In the genomic region with DNA sequence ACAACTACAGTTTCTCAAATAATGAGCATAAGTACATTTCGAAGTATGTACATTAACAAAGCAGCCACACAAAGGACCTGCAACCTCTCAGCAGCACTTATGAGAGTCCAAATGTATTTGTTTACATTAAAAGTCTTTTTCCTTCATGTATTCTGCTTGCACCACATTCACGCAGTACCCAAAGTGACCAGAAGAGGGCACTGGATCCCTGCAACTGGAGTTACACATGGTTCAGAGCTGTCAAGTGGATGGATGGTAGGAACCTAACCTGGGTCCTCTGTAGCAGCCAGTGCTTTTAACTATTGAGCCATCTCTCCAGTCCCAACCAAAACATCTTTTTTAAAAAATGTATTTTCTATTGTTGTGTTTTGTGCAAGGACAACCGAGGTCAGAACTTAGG, we compare ENCODE assay signal across 9 mouse cellular contexts. TPM values are rescaled to one million over a fixed set of nuclear protein-coding genes. Genes with fewer than 3 reads are reported as not detected.
A peak's percentile ranks its signal among the peaks of the same experiment; 100 is the strongest.
DNase-seq lines count a peak whose midpoint lies in the region; ATAC-seq and TF ChIP-seq lines count a peak whose summit lies in the region.
"Had no signal": no experiment of that assay in that cellular context is flagged by ENCODE, and none has a peak within 500 bp of the region (broad histone marks: within the 10 kb centered on the region; RNA-seq: fewer than 3 reads in every experiment).

No protein-coding gene starts in this region.

- H3K27me3 ChIP-seq in kidney, embryonic 16.5 days (ENCODE audit: insufficient read depth, low read length), result no peaks in the 10 kb centered on the region
- H3K27me3 ChIP-seq in MEL (ENCODE audit: control insufficient read depth in 1 of 2, insufficient read depth in 2 of 2, low read length in 2 of 2), result no peaks in the 10 kb centered on the region
- no peaks in the 10 kb centered on the region for H3K27me3 ChIP-seq in limb, embryonic 14.5 days (ENCODE audit: control insufficient read depth, insufficient read depth, low read length)

- no peak overlapping the region for H3K4me2 ChIP-seq in kidney, embryonic 16.5 days (replicated peaks; ENCODE audit: low read depth, low read length)
- H3K4me2 ChIP-seq in limb, embryonic 14.5 days (replicated peaks; ENCODE audit: low read depth, low read length, severe bottlenecking), result no peak overlapping the region

- no peak for ATAC-seq in kidney, embryonic 16.5 days (ENCODE audit: low FRiP score, low TSS enrichment)
- ATAC-seq in limb, embryonic 14.5 days (ENCODE audit: low FRiP score, low read depth), result no peak

- 66% methylated on average over 3 of the region's 3 CpGs for WGBS in kidney, embryonic 16.5 days
- 69% methylated on average over 3 of the region's 3 CpGs for WGBS in limb, embryonic 14.5 days

- TF ChIP-seq POLR2A in MEL (IDR thresholded peaks at IDR 0.05; ENCODE audit: control insufficient read depth in 1 of 2, insufficient read depth in 1 of 2, low read depth in 1 of 2, low read length in 2 of 2, poor library complexity in 1 of 2), result no peak
- no peak for TF ChIP-seq POLR2A in limb, embryonic 14.5 days (IDR thresholded peaks at IDR 0.05; ENCODE audit: borderline replicate concordance, extremely low read depth, insufficient read depth, insufficient read length)

- no peaks in the 10 kb centered on the region for H3K4me1 ChIP-seq in kidney, embryonic 16.5 days (ENCODE audit: insufficient read depth, low read length)
- no peaks in the 10 kb centered on the region for H3K4me1 ChIP-seq in MEL (ENCODE audit: control insufficient read depth in 1 of 2, insufficient read depth in 2 of 2, low read length in 2 of 2)
- H3K4me1 ChIP-seq in limb, embryonic 14.5 days (ENCODE audit: control insufficient read depth, insufficient read depth, low read length), result no peaks in the 10 kb centered on the region

- no peak overlapping the region for H3K27ac ChIP-seq in kidney, embryonic 16.5 days (ENCODE audit: low read length)
- no peak overlapping the region for H3K27ac ChIP-seq in MEL (ENCODE audit: control insufficient read depth, low read depth, low read length)
- no peak overlapping the region for H3K27ac ChIP-seq in limb, embryonic 14.5 days (replicated peaks; ENCODE audit: low read depth, low read length)
- H3K27ac ChIP-seq: macrophage had no signal

- TF ChIP-seq CTCF in MEL (IDR thresholded peaks at IDR 0.05 in 2 of 3, conservative IDR thresholded peaks at IDR 0.05 in 1 of 3; ENCODE audit: control insufficient read depth in 1 of 3, insufficient read depth in 1 of 3, low read depth in 2 of 3, low read length in 3 of 3, poor library complexity in 1 of 3, severe bottlenecking in 1 of 3), result peak; percentile 80 to 98 (median 81)

- TF ChIP-seq RAD21 in MEL (IDR thresholded peaks at IDR 0.05; ENCODE audit: low read depth, low read length), result peak; percentile 69

- peak; percentile 21 for DNase-seq in kidney, adult 11 months
- peak; percentile 83 for DNase-seq in MEL (ENCODE audit: low read depth, low spot score)
- peak; percentile 52 for DNase-seq in c-Kit-positive CD71-positive TER-119-negative erythroid progenitor cells, embryonic 14.5 days (ENCODE audit: low read depth)
- DNase-seq in gastrocnemius, postnatal 14 days, result peak; percentile 24
- peak; percentile 8 for DNase-seq in limb, embryonic 14.5 days (ENCODE audit: low spot score)
- peak; percentile 43 for DNase-seq in ovary, postnatal 14 days (ENCODE audit: low spot score)
- DNase-seq in thymus, postnatal 25 days, result peak; percentile 77

- no peak for TF ChIP-seq EP300 in MEL (IDR thresholded peaks at IDR 0.05; ENCODE audit: low read depth in 1 of 2, low read length in 2 of 2)

- no peaks in the 10 kb centered on the region for H3K79me2 ChIP-seq in MEL (ENCODE audit: control insufficient read depth, insufficient read depth, low read length, poor library complexity)

- intact Hi-C loops in gastrocnemius, postnatal 14 days (cut with DNase I; ENCODE audit: low total_unique reads), result no loop called here

- peaks cover 11% of the 10 kb centered on the region for H3K9me3 ChIP-seq in kidney, embryonic 16.5 days (ENCODE audit: low read length)
- no peaks in the 10 kb centered on the region for H3K9me3 ChIP-seq in MEL (replicated peaks; ENCODE audit: insufficient read depth, low read length)
- no peaks in the 10 kb centered on the region for H3K9me3 ChIP-seq in limb, embryonic 14.5 days (ENCODE audit: control insufficient read depth, low read length)

- peaks cover 88% of the 10 kb centered on the region for H3K36me3 ChIP-seq in kidney, embryonic 16.5 days (ENCODE audit: insufficient read depth, low read length)
- H3K36me3 ChIP-seq in MEL (ENCODE audit: control insufficient read depth in 1 of 2, insufficient read depth in 2 of 2, low read length in 2 of 2), result peaks cover 0 to 33% of the 10 kb centered on the region in 2 experiments; a peak in 2 of 4 replicates
- H3K36me3 ChIP-seq in limb, embryonic 14.5 days (ENCODE audit: control insufficient read depth, insufficient read depth, low read length), result peaks cover 96% of the 10 kb centered on the region

- H3K9ac ChIP-seq in kidney, embryonic 16.5 days (replicated peaks; ENCODE audit: low read length), result no peak overlapping the region
- H3K9ac ChIP-seq in MEL (ENCODE audit: control insufficient read depth, low read depth, low read length, poor library complexity, severe bottlenecking), result no peak overlapping the region
- H3K9ac ChIP-seq in limb, embryonic 14.5 days (ENCODE audit: low read depth, low read length, severe bottlenecking), result no peak overlapping the region

- H3K4me3 ChIP-seq in kidney, embryonic 16.5 days (ENCODE audit: low read length), result no peak overlapping the region
- no peak overlapping the region for H3K4me3 ChIP-seq in MEL (ENCODE audit: control insufficient read depth in 1 of 2, insufficient read depth in 1 of 2, low read depth in 2 of 2, low read length in 2 of 2)
- H3K4me3 ChIP-seq in limb, embryonic 14.5 days (replicated peaks; ENCODE audit: low read length), result no peak overlapping the region

TF ChIP-seq in MEL, 35 proteins besides CTCF, POLR2A, EP300 and RAD21 (continues in another document):
- TF ChIP-seq ZKSCAN1 (IDR thresholded peaks at IDR 0.05; ENCODE audit: low read depth, low read length), result no peak
- TF ChIP-seq MEF2A (IDR thresholded peaks at IDR 0.05; ENCODE audit: extremely low read depth, insufficient replicate concordance, low read depth, low read length, poor library complexity, severe bottlenecking), result no peak
- TF ChIP-seq USF1 (IDR thresholded peaks at IDR 0.05; ENCODE audit: low read depth, low read length), result no peak
- TF ChIP-seq UBTF (IDR thresholded peaks at IDR 0.05; ENCODE audit: borderline replicate concordance, insufficient read depth, low read depth, low read length), result no peak
- TF ChIP-seq POLR2AphosphoS5 (IDR thresholded peaks at IDR 0.05; ENCODE audit: borderline replicate concordance, low read depth, low read length), result no peak
- no peak for TF ChIP-seq POLR2AphosphoS2 (IDR thresholded peaks at IDR 0.05; ENCODE audit: low read length)
- TF ChIP-seq TAL1 (IDR thresholded peaks at IDR 0.05; ENCODE audit: low read length), result no peak
- no peak for TF ChIP-seq BHLHE40 (IDR thresholded peaks at IDR 0.05; ENCODE audit: borderline replicate concordance, low read depth, low read length)
- TF ChIP-seq RCOR1 (IDR thresholded peaks at IDR 0.05; ENCODE audit: low read depth, low read length), result no peak
- TF ChIP-seq NRF1 (IDR thresholded peaks at IDR 0.05; ENCODE audit: insufficient read depth, low read depth, low read length, poor library complexity, severe bottlenecking), result no peak
- no peak for TF ChIP-seq CHD2 (IDR thresholded peaks at IDR 0.05; ENCODE audit: low read length)
- TF ChIP-seq SIN3A (IDR thresholded peaks at IDR 0.05; ENCODE audit: low read length), result peak; percentile 39; the same call in 1 of the 2 replicates
- TF ChIP-seq SMC3 (IDR thresholded peaks at IDR 0.05; ENCODE audit: low read depth, low read length), result peak; percentile 67
- TF ChIP-seq GATA1 (IDR thresholded peaks at IDR 0.05; ENCODE audit: low read depth, low read length), result no peak
- no peak for TF ChIP-seq MYB (IDR thresholded peaks at IDR 0.05; ENCODE audit: low read depth, low read length)
- TF ChIP-seq E2F4 (IDR thresholded peaks at IDR 0.05; ENCODE audit: borderline replicate concordance, low read depth, low read length), result no peak
- TF ChIP-seq ETS1 (IDR thresholded peaks at IDR 0.05; ENCODE audit: low read depth, low read length), result no peak
- TF ChIP-seq ELF1 (IDR thresholded peaks at IDR 0.05; ENCODE audit: low read depth, low read length), result no peak
- TF ChIP-seq TCF12 (IDR thresholded peaks at IDR 0.05; ENCODE audit: low read depth, low read length), result no peak
- no peak for TF ChIP-seq ZMIZ1 (IDR thresholded peaks at IDR 0.05; ENCODE audit: low read depth, low read length)
- TF ChIP-seq JUND (IDR thresholded peaks at IDR 0.05; ENCODE audit: low read depth, low read length), result no peak
- TF ChIP-seq TBP (IDR thresholded peaks at IDR 0.05; ENCODE audit: low read depth, low read length), result no peak
- TF ChIP-seq MYC (IDR thresholded peaks at IDR 0.05; ENCODE audit: low read depth, low read length), result peak; percentile 73
- peak; percentile 81; the same call in 1 of the 2 replicates for TF ChIP-seq MXI1 (IDR thresholded peaks at IDR 0.05; ENCODE audit: low read depth, low read length)
- TF ChIP-seq ZNF384 (IDR thresholded peaks at IDR 0.05; ENCODE audit: low read depth, low read length), result no peak
- TF ChIP-seq USF2 (IDR thresholded peaks at IDR 0.05; ENCODE audit: borderline replicate concordance in 1 of 2, insufficient read depth in 1 of 2, low read depth in 1 of 2, low read length in 2 of 2), result no peak
- peak; percentile 50; the same call in 1 of the 2 replicates for TF ChIP-seq ZC3H11A (IDR thresholded peaks at IDR 0.05; ENCODE audit: low read depth, low read length)
- TF ChIP-seq MAX (IDR thresholded peaks at IDR 0.05; ENCODE audit: low read length), result peak; percentile 28; the same call in 1 of the 2 replicates
- TF ChIP-seq MAFK (IDR thresholded peaks at IDR 0.05; ENCODE audit: borderline replicate concordance, low read depth, low read length), result no peak
- TF ChIP-seq KAT2A (conservative IDR thresholded peaks at IDR 0.05; ENCODE audit: low read depth, low read length), result no peak
- no peak for TF ChIP-seq GABPA (IDR thresholded peaks at IDR 0.05; ENCODE audit: low read depth, low read length)
- no peak for TF ChIP-seq NELFE (IDR thresholded peaks at IDR 0.05; ENCODE audit: low read depth, low read length)

RNA-seq across cellular contexts. Expression of a gene that starts 35.2 kb away (rescaled TPM):
- polyA plus RNA-seq in kidney, embryonic 16.5 days (2015; fragmentation: Nextera tagmentation; extraction: Ambion mirVana), result 19.9 and 21.1 TPM in 2 replicates
- total RNA-seq in MEL (2012; rRNA removed), result 15.3 and 20.3 TPM in 2 replicates
- 100 to 1,000 TPM in 1 of 2 experiments, 10 to 100 TPM in 1; 33.8 to 353 TPM for polyA plus RNA-seq in MEL (2012; ENCODE audit: insufficient read depth in 1 of 2, insufficient read length in 2 of 2, low read depth in 1 of 2, low replicate concordance in 2 of 2, missing spikeins in 1 of 2)
- total RNA-seq in gastrocnemius, postnatal 14 days (2021), result 10 to 100 TPM; 30.9 to 42.1 TPM
- polyA plus RNA-seq in limb, embryonic 14.5 days (2012; rRNA removed), result 35.7 and 36.1 TPM in 2 replicates
- 23.3 and 25.2 TPM in 2 replicates for polyA plus RNA-seq in limb, embryonic 14.5 days (2014; fragmentation: Nextera tagmentation; extraction: Ambion mirVana)

Comparison
In these comparisons a context has a peak if more than half of its experiments do, and no peak if none do; other contexts are left out.
1. DNase-seq: peak in every context shown above with its lines; median percentile 83 in MEL; 77 in thymus, postnatal 25 days; 52 in c-Kit-positive CD71-positive TER-119-negative erythroid progenitor cells, embryonic 14.5 days; 43 in ovary, postnatal 14 days; 24 in gastrocnemius, postnatal 14 days; 21 in kidney, adult 11 months; 8 in limb, embryonic 14.5 days.